Mouse (Mus musculus) hindbrain, embryonic 14.5 days (tissue): ENCODE measurements at regions not wholly inside any gene's neighbourhood (a gene's known extent, or its start where the extent isn't known, plus 50 kb on each side); places are given as distances from the start of the nearest gene placed in this dataset.

Experiments
- ATAC-seq: fragments of 200-750 bp; cut with Nextera tagmentation; 2 replicates; pipeline ENCODE4 v1.8.0; 2017; ENCODE audit warnings: moderate number of reproducible peaks, mild to moderate bottlenecking, moderate TSS enrichment, moderate library complexity; ENCODE audit not compliant: low FRiP score
- DNase-seq: peaks from one replicate; pipeline ENCODE4 v3.0.0-alpha.2; 2015; ENCODE audit warnings: low spot score
- H3K27ac ChIP-seq: fragments of 300-500 bp; sonication (generic); 2 replicates; pipeline ENCODE4 v1.5.1; 2014; ENCODE audit warnings: mild to moderate bottlenecking, moderate library complexity
- H3K27me3 ChIP-seq: fragments of 300-500 bp; sonication (generic); 2 replicates; pipeline ENCODE4 v1.6.1; 2014; ENCODE audit warnings: mild to moderate bottlenecking, low read length, mixed read lengths; ENCODE audit not compliant: control insufficient read depth, insufficient read depth
- H3K36me3 ChIP-seq: fragments of 300-500 bp; sonication (generic); replicated peaks from 2 replicates; pipeline ENCODE4 v1.6.1; 2014; ENCODE audit not compliant: control insufficient read depth, insufficient read depth
- H3K4me1 ChIP-seq: fragments of 300-500 bp; sonication (generic); replicated peaks from 2 replicates; pipeline ENCODE4 v1.6.1; 2014; ENCODE audit warnings: antibody characterized with exemption, low read length, mixed read lengths; ENCODE audit not compliant: control insufficient read depth, insufficient read depth
- H3K4me2 ChIP-seq: fragments of 300-500 bp; sonication (generic); replicated peaks from 2 replicates; pipeline ENCODE4 v1.6.1; 2014; ENCODE audit warnings: mild to moderate bottlenecking, moderate library complexity
- H3K4me3 ChIP-seq: fragments of 300-500 bp; sonication (generic); replicated peaks from 2 replicates; pipeline ENCODE4 v1.5.1; 2014; ENCODE audit warnings: mild to moderate bottlenecking, low read length
- H3K9ac ChIP-seq: fragments of 300-500 bp; sonication (generic); 2 replicates; pipeline ENCODE4 v1.6.1; 2014
- H3K9me3 ChIP-seq: fragments of 300-500 bp; sonication (generic); 2 replicates; pipeline ENCODE4 v1.6.1; 2016; ENCODE audit warnings: low read length; ENCODE audit not compliant: control insufficient read depth
- WGBS: fragments of 180-500 bp; shearing (Covaris S2); extraction: QIAGEN DNeasy Blood & Tissue Kit; methylation state at CpG from one replicate; pipeline ENCODE4 v1.1.7; 2014; 5-methylcytosine and 5-hydroxymethylcytosine counted together

DNA sequence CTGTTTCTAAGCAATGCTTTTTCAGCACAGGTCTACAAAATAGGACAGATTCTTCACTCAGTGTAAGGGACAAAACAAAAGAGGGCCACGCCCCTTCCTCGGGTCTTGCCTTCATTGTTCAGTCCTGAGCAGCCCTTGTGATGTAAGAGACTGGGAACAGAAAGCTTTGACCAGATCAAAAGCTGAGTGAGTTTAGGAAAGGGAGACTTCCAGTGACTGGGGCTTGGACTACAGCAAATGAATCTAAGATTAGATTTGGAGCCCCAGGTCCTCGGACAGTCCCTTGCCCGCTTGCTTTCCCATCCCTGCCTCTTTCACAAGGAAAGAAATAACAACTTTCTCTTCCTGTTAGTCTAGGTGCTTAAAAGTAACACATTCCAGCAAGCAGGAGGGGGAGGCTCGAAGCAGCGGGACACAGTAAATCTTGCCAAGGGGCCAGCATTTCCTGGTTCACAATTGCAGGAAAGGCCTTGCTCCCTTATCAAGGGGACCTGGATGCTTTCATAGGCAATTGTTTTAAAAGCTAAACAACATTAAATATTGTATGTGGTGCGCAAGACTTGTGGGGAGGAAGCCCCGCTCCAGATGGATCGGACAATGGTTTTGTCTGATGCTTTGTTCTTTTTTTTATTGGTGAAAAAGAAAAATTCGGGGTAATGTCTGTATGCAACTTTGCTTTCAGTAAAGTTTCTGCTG, 333.4 kb downstream of the Fat4 start:
- H3K4me2 ChIP-seq: peak overlapping the region; percentile 16; the same call in 1 of the 2 replicates
- 13% methylated on average over 10 of the region's 10 CpGs for WGBS
- H3K27ac ChIP-seq: 0 out of 2 replicates have a peak overlapping the region, but pooled peaks have one; percentile 3
- H3K9ac ChIP-seq: no peak overlapping the region
- no peaks in the 10 kb centered on the region for H3K9me3 ChIP-seq
- 0 out of 2 replicates have a peak, but pooled peaks cover 6% of the 10 kb centered on the region for H3K4me1 ChIP-seq
- no peaks in the 10 kb centered on the region for H3K27me3 ChIP-seq
- ATAC-seq (peak; percentile 81), DNase-seq (peak; percentile 38)
- H3K36me3 ChIP-seq: no peaks in the 10 kb centered on the region
- H3K4me3 ChIP-seq: no peak overlapping the region

DNA sequence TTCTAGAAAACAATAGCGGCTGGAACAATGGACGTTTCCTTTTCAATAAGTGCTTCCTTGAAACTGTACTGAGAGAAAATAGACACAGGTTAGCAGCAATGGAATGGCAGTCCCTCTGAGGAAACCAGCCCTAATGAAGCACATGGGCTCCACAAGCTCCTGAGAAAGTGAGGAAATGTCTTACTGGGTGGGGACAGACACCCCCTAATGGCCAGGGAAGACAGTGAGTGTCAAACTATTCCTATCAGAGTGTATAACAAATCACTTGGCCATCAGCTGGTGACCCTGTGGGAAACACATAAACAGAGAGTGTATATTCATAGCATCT, 333.9 kb downstream of the Fat4 start:
- Histone ChIP-seq H3K27ac (no peak overlapping the region), H3K4me2 (0 out of 2 replicates have a peak overlapping the region, but pooled peaks have one; percentile 16), H3K27me3 (no peaks in the 10 kb centered on the region), H3K9ac (no peak overlapping the region), H3K4me3 (no peak overlapping the region), H3K9me3 (no peaks in the 10 kb centered on the region), H3K36me3 (no peaks in the 10 kb centered on the region), H3K4me1 (0 out of 2 replicates have a peak, but pooled peaks cover 6% of the 10 kb centered on the region)
- DNase-seq: no peak
- WGBS: 19% methylated on average over 2 of the region's 2 CpGs
- no peak for ATAC-seq

- Histone ChIP-seq H3K27ac (no peak overlapping the region), H3K27me3 (no peaks in the 10 kb centered on the region), H3K4me3 (no peak overlapping the region), H3K9ac (no peak overlapping the region), H3K4me2 (no peak overlapping the region), H3K4me1 (0 out of 2 replicates have a peak, but pooled peaks cover 6% of the 10 kb centered on the region), H3K9me3 (no peaks in the 10 kb centered on the region), H3K36me3 (no peaks in the 10 kb centered on the region)
- DNase-seq: no peak
- WGBS: 76% methylated on average over 4 of the region's 4 CpGs
- no peak for ATAC-seq
Observed at GRCm38 (mm10) chr3:39222059-39222458, 335.3 kb downstream of the Fat4 start.

DNA sequence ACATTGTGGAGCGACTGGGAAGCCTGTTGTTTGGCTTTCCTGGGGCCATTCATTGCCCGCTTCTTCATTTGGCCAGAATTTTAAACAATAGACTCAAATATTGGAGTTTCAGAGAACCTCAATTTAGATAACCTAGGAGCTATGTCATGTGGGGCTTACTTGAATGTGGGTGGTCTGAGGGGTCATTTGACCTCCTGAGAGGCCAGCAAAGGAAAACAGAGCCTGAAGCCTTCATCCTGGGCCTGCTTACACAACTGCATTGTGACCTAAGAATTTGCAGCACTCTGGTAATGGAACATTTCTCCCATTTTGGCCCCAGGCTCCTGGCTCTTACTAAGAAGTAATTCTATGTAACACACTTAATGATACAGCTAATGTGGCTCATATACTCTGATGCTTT, 348.2 kb downstream of the Fat4 start:
- no peak for ATAC-seq
- no peak overlapping the region for H3K9ac ChIP-seq
- no peak overlapping the region for H3K27ac ChIP-seq
- no peaks in the 10 kb centered on the region for H3K9me3 ChIP-seq
- no peaks in the 10 kb centered on the region for H3K27me3 ChIP-seq
- WGBS: 73% methylated on average over 2 of the region's 2 CpGs
- no peaks in the 10 kb centered on the region for H3K36me3 ChIP-seq
- no peak overlapping the region for H3K4me3 ChIP-seq
- H3K4me1 ChIP-seq: no peaks in the 10 kb centered on the region
- no peak for DNase-seq
- H3K4me2 ChIP-seq: no peak overlapping the region

DNA sequence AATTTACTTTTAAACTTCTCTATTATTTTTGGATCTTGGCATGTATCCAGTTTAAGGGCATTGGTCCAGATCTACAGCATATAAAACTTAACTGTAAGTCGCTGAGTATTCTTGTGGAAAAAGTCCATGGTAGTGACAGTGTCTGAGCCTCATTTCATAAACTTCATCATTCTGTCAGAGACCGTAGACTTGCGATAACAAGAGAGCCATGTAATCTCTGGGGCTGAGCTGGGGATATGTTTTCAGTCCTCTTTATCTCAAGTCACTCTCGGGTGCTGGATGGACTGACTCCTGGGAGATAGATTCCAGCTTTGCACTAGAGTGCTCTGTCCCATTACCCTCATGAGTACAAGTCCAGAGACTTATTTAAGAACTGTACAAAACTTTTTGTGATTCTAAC, 362.0 kb downstream of the Fat4 start:
- DNase-seq: no peak
- H3K4me2 ChIP-seq: no peak overlapping the region

DNA sequence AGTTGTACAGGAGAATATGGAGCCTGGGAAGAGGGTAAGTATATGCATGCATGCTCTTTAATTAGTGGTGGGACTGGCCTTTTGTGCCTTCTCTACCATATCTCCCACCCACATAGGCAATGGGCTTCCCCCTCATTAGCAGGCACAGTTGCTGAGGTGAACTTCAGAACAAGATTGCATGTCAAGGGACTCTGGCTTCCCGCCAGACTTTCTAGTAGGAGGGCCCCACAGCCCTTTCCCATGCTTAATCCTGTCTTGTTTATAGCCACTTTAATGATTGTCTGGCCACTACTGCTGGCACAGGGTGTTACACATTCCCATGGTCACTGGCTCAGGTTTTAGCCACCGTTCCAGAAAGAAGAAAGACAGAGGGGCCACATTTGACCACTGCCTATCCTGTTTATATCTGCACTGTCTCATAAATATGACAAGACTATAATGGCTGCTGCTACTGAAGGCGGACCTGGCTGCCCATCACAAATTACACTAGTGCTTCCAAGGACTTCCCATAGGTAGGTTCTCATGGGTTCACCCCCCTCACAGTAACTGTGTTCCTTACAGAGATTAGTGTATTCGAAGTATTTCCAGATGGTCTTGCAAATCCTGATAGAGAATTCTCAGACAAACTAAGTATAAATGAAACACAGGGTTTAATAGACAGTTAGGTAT, 362.6 kb downstream of the Fat4 start:
- Histone ChIP-seq H3K9ac (no peak overlapping the region), H3K27ac (no peak overlapping the region), H3K4me2 (no peak overlapping the region), H3K27me3 (no peaks in the 10 kb centered on the region), H3K4me1 (no peaks in the 10 kb centered on the region), H3K36me3 (no peaks in the 10 kb centered on the region), H3K9me3 (no peaks in the 10 kb centered on the region), H3K4me3 (no peak overlapping the region)
- ATAC-seq (no peak), DNase-seq (no peak)
- 80% methylated on average over 4 of the region's 4 CpGs for WGBS

More for the DNA sequence above, 362.0 kb downstream of the Fat4 start:
- Histone ChIP-seq H3K4me3 (no peak overlapping the region), H3K9me3 (no peaks in the 10 kb centered on the region), H3K9ac (no peak overlapping the region), H3K36me3 (no peaks in the 10 kb centered on the region), H3K27ac (no peak overlapping the region), H3K27me3 (no peaks in the 10 kb centered on the region), H3K4me1 (no peaks in the 10 kb centered on the region)
- ATAC-seq: no peak
- WGBS: 86% methylated on average over 4 of the region's 4 CpGs

DNA sequence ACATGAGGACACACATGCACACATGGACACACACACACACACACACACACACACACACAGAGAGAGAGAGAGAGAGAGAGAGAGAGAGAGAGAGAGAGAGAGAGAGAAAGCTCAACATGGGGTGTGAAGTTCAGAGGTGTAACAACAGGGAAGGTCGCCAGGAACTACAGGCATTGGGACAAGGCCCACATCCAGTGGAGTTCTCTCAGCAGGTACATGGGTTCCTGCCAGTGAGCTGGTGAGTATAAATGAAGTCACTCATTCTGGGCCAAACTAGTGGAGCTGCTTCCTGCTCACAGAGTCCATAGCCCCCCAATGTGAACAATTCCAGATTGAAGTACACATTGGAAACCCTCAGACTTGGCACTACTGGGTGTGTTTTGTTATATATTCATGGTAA, 366.3 kb downstream of the Fat4 start:
- DNase-seq (no peak), ATAC-seq (no peak)
- H3K4me1 ChIP-seq: no peaks in the 10 kb centered on the region
- no peak overlapping the region for H3K4me2 ChIP-seq
- 80% methylated on average over 1 of the region's 1 CpGs for WGBS
- H3K9ac ChIP-seq: no peak overlapping the region
- H3K27ac ChIP-seq: no peak overlapping the region
- no peak overlapping the region for H3K4me3 ChIP-seq
- no peaks in the 10 kb centered on the region for H3K9me3 ChIP-seq
- no peaks in the 10 kb centered on the region for H3K36me3 ChIP-seq
- H3K27me3 ChIP-seq: no peaks in the 10 kb centered on the region

DNA sequence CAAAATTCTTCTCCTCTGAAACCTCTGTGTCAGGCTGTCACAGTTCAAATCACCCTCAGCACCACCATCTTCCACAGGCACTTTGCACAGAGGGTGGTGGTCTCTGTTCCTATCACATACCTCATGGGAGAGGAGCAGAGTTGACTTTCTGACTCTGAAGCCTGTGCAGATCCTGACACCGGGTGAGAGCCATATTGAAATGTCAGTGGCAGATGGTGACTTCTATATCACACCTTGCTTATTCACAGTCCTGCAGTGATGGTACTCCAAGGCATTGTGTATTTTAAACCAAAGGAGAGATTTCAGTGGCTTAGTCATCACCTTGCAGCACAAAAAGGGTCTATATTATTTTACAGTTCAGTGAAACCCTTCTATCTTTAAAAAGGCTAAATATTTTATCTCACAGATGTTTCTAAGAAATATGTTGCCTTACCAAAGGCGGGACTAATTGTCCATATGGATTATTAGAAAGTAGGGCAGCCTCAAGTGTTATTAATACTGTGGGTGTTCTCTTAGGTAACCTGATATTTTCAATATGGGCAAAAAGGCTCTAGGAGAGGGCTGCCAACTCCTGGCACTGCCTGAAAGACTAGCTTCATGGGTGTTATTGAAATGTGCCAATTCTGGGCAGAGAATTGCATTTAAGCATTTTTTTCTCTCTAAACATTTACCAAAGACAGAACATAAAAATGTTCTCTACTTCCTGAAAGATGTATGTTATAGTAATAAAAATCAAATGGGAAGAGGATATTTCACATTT, 378.1 kb downstream of the Fat4 start:
- Histone ChIP-seq H3K4me2 (no peak overlapping the region), H3K9me3 (no peaks in the 10 kb centered on the region), H3K27me3 (no peaks in the 10 kb centered on the region), H3K27ac (no peak overlapping the region), H3K4me3 (no peak overlapping the region), H3K36me3 (no peaks in the 10 kb centered on the region), H3K9ac (no peak overlapping the region), H3K4me1 (no peaks in the 10 kb centered on the region)
- DNase-seq: no peak
- WGBS: 90% methylated on average over 2 of the region's 2 CpGs
- no peak for ATAC-seq

- Histone ChIP-seq H3K36me3 (no peaks in the 10 kb centered on the region), H3K4me3 (no peak overlapping the region), H3K27me3 (no peaks in the 10 kb centered on the region), H3K4me2 (no peak overlapping the region), H3K27ac (no peak overlapping the region), H3K9me3 (no peaks in the 10 kb centered on the region), H3K9ac (no peak overlapping the region), H3K4me1 (no peaks in the 10 kb centered on the region)
- ATAC-seq: no peak
- 87% methylated on average over 1 of the region's 1 CpGs for WGBS
- DNase-seq: no peak
Observed at GRCm38 (mm10) chr3:39265606-39266005, 378.9 kb downstream of the Fat4 start.
